Mouse (Mus musculus) adrenal gland, adult 8-10 months (tissue): ENCODE measurements around the gene Sorbs1. TPM values are rescaled to one million over a fixed set of nuclear protein-coding genes. Genes with fewer than 3 reads are reported as not detected.

Experiments used
- DNase-seq: peaks from one replicate; pipeline ENCODE4 v3.0.0; 2022
- total RNA-seq, 4 experiments: library from RNA; stranded (reverse); gene quantifications; 2 replicates each; pipeline ENCODE4 v1.2.4; 2022

Gene Sorbs1
- total RNA-seq, 4 experiments from 2014 or later = 48.2 to 120 (median 68.1) TPM

- DNase-seq = no peak
These were observed 257.1 kb downstream of the Sorbs1 start for GRCm38 (mm10) chr19:40256376-40257050.

GRCm38 (mm10) chr19:40255561-40255960 lies 258.0 kb downstream of the Sorbs1 start:
- DNase-seq = no peak

GRCm38 (mm10) chr19:40254741-40255140 lies 258.8 kb downstream of the Sorbs1 start:
- no peak for DNase-seq

GRCm38 (mm10) chr19:40253768-40254167 lies 259.8 kb downstream of the Sorbs1 start:
- DNase-seq = no peak

- no peak for DNase-seq
These were observed 262.5 kb downstream of the Sorbs1 start for GRCm38 (mm10) chr19:40251115-40251514.

- DNase-seq = no peak
These were observed 264.2 kb downstream of the Sorbs1 start for GRCm38 (mm10) chr19:40249352-40249751.

- no peak for DNase-seq
These were observed 265.1 kb downstream of the Sorbs1 start for GRCm38 (mm10) chr19:40248476-40248875.

GRCm38 (mm10) chr19:40247268-40247666 lies 266.3 kb downstream of the Sorbs1 start:
- DNase-seq = no peak

- DNase-seq = no peak
These were observed 266.8 kb downstream of the Sorbs1 start for GRCm38 (mm10) chr19:40246646-40247267.

Other genes with a start within 250 kb of the Sorbs1 start
- 10 to 100 TPM in 3 of 4 experiments, 1 to 10 TPM in 1; 9.4 to 17.0 (median 12.6) TPM for gene Pdlim1, start 241.9 kb downstream of the Sorbs1 start, total RNA-seq
- 10 to 100 TPM; 12.2 to 36.5 (median 16.9) TPM for gene Aldh18a1, start 74.7 kb upstream of the Sorbs1 start, total RNA-seq
- 10 to 100 TPM in 2 of 4 experiments, 1 to 10 TPM in 2; 6.8 to 12.1 (median 8.9) TPM for gene Tctn3, start 98.5 kb upstream of the Sorbs1 start, total RNA-seq
- 10 to 100 TPM; 27.5 to 34.8 (median 31.5) TPM for gene Entpd1, start 98.6 kb upstream of the Sorbs1 start, total RNA-seq
- gene Cc2d2b, start 235.0 kb upstream of the Sorbs1 start, total RNA-seq = not detected